Mouse (Mus musculus) midbrain, embryonic 12.5 days (tissue): ENCODE data around the gene Shisa9. TPM values are rescaled to one million over a fixed set of nuclear protein-coding genes. Genes with fewer than 3 reads are reported as not detected.

Source experiments
- ATAC-seq: fragments of 200-750 bp; cut with Nextera tagmentation; 2 replicates; pipeline ENCODE4 v1.8.0; 2017; ENCODE audit warnings: low read depth, moderate TSS enrichment, moderate library complexity; ENCODE audit not compliant: low FRiP score
- H3K27ac ChIP-seq: fragments of 300-500 bp; sonication (generic); replicated peaks from 2 replicates; pipeline ENCODE4 v1.5.1; 2016; ENCODE audit warnings: mild to moderate bottlenecking
- H3K27me3 ChIP-seq: fragments of 300-500 bp; sonication (generic); 2 replicates; pipeline ENCODE4 v1.6.1; 2016; ENCODE audit warnings: mild to moderate bottlenecking
- H3K36me3 ChIP-seq: fragments of 300-500 bp; sonication (generic); 2 replicates; pipeline ENCODE4 v1.6.1; 2016
- H3K4me1 ChIP-seq: fragments of 300-500 bp; sonication (generic); 2 replicates; pipeline ENCODE4 v1.6.1; 2016
- H3K4me2 ChIP-seq: fragments of 300-500 bp; sonication (generic); replicated peaks from 2 replicates; pipeline ENCODE4 v1.6.1; 2016; ENCODE audit warnings: mild to moderate bottlenecking, moderate library complexity
- H3K4me3 ChIP-seq: fragments of 300-500 bp; sonication (generic); 2 replicates; pipeline ENCODE4 v1.5.1; 2016; ENCODE audit warnings: mild to moderate bottlenecking
- H3K9ac ChIP-seq: fragments of 300-500 bp; sonication (generic); replicated peaks from 2 replicates; pipeline ENCODE4 v1.6.1; 2016; ENCODE audit warnings: mild to moderate bottlenecking, moderate library complexity
- H3K9me3 ChIP-seq: fragments of 300-500 bp; sonication (generic); 2 replicates; pipeline ENCODE4 v1.6.1; 2016; ENCODE audit warnings: mild to moderate bottlenecking
- WGBS: fragments of 180-500 bp; shearing (Covaris S2); methylation state at CpG from one replicate; pipeline ENCODE4 v1.1.7; 2016; 5-methylcytosine and 5-hydroxymethylcytosine counted together
- polyA plus RNA-seq: library from polyadenylated mRNA; unstranded; fragments of >200 nt; fragmentation: Nextera tagmentation; extraction: Ambion mirVana; gene quantifications from 2 replicates; pipeline ENCODE4 v1.2.1, GENCODE M21; 2016

Shisa9 gene
- polyA plus RNA-seq, 1 experiment from 2014 or later = 1.8 TPM

DNA sequence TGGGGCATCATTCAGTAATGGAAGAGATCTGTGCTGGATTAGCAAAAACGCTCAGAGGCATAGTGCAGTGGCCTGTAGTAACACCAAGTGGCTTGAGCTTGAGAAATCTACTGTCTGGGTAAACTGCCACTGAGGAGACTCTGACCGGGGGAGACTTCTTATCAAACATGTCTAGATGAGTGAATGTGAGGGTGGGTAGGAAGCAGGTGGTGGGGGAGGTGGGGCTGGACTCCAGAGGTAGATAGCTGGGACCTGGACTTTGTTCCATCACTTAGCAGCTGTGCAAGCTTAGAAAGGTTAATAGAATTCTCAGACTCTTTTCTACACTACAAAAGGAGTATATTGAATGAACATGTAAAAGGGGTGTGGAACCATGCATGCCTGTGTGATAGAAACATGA lies 21.3 kb downstream of the Shisa9 start:
- Histone ChIP-seq H3K4me3 (no peak overlapping the region), H3K9me3 (no peaks in the 10 kb centered on the region), H3K4me2 (no peak overlapping the region), H3K36me3 (no peaks in the 10 kb centered on the region), H3K27me3 (no peaks in the 10 kb centered on the region), H3K9ac (no peak overlapping the region), H3K4me1 (no peaks in the 10 kb centered on the region), H3K27ac (no peak overlapping the region)
- 89% methylated on average over 2 of the region's 2 CpGs for WGBS
- no peak for ATAC-seq

DNA sequence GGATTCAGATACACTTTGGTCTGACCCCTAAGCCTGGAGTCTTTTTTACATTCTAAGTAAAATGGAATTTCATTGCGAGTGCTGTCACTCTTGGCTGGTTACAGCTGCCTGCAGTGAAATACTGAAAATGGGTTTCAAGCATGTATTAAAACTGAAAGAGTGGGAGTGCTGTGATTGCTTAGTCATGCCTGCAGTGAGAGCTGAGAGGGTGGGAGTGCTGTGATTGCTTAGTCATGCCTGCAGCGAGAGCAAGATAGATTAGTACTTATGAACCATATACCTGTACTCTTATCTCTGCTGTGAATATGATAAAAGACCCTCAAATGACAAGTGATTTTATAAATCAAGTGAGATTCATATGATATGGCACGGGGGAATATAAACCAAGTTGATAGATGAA lies 26.2 kb downstream of the Shisa9 start:
- Histone ChIP-seq H3K4me1 (no peaks in the 10 kb centered on the region), H3K4me2 (no peak overlapping the region), H3K27ac (no peak overlapping the region), H3K4me3 (no peak overlapping the region), H3K27me3 (no peaks in the 10 kb centered on the region), H3K36me3 (no peaks in the 10 kb centered on the region), H3K9ac (no peak overlapping the region), H3K9me3 (no peaks in the 10 kb centered on the region)
- no peak for ATAC-seq
- 90% methylated on average over 3 of the region's 3 CpGs for WGBS

DNA sequence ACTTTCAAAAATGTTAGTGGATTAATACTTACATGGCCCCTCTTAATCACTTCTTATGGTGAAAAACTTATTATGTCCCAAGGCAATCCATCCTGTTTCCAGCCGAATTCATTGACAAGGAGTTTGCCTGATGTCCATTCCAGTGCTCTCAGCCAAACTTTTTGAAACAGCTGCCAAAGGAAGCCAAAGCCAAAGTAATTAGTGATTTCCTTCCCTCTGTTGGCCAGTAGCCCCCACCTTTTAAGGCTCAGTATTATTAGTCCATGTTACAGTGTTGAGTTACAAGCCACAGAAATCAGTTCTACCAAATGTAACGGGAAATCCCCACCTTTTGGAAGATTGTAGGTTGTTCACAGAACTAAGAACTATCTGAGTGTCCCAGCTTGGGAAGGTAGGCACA lies 28.8 kb downstream of the Shisa9 start:
- no peaks in the 10 kb centered on the region for H3K9me3 ChIP-seq
- H3K27me3 ChIP-seq = no peaks in the 10 kb centered on the region
- H3K4me3 ChIP-seq = no peak overlapping the region
- H3K27ac ChIP-seq = no peak overlapping the region
- WGBS = 85% methylated on average over 2 of the region's 2 CpGs
- no peaks in the 10 kb centered on the region for H3K36me3 ChIP-seq
- no peak overlapping the region for H3K9ac ChIP-seq
- H3K4me1 ChIP-seq = no peaks in the 10 kb centered on the region
- no peak for ATAC-seq
- no peak overlapping the region for H3K4me2 ChIP-seq

DNA sequence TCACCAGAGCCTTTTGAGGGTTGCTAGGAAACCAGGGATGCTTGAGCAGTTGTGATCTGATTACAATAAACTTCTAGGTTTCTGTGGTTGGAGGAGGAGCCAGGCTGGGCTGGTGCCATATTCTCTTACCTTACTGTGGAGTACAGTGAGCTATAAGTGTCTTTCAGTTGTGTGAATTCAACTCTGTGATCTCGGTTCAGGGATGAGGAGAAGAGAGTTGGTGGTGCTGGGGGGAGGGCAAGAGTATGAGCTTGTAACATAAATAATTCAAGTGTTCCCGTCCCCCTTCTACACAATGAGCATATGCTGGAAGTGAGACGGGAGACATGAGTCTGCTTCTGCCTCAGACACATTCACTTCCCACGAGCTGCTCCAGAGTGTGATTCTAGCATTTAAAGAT lies 30.6 kb downstream of the Shisa9 start:
- H3K4me1 ChIP-seq = no peaks in the 10 kb centered on the region
- 67% methylated on average over 4 of the region's 4 CpGs for WGBS
- no peaks in the 10 kb centered on the region for H3K36me3 ChIP-seq
- H3K4me3 ChIP-seq = no peak overlapping the region
- no peaks in the 10 kb centered on the region for H3K9me3 ChIP-seq
- ATAC-seq = no peak
- H3K27ac ChIP-seq = no peak overlapping the region
- H3K4me2 ChIP-seq = no peak overlapping the region
- no peak overlapping the region for H3K9ac ChIP-seq
- no peaks in the 10 kb centered on the region for H3K27me3 ChIP-seq

DNA sequence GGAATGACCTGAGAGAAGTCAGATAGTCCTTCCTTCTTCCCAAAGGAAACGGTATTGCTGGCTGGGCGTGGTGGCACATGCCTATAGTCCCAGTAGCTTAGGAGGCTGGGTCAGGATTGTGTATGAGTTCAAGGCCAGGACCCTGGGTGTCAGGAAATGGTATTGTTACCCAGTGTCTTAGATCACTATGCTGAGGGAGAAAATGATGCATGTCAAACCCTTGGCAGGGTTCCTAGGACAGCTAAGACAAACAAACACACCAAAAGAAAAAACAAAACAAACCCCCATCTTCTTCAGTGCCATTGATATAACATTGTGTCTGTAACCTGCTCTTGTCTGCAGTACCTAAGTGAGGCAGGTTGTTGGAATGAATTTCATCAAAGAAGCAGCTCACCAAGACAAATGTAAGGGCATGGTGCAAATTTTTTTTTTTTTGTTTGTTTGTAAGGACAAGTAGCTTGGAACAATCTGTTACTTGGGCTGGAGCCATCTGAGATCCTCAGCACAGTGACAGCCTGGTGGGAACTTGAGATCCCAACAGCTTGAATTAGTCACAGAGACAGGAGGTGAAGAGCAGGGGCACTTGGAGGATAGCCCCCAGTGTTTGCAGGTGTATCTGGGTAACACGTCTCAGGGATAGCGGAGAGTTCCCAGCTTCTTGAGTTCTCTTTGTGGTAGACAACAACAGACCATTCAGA lies 34.2 kb downstream of the Shisa9 start:
- Histone ChIP-seq H3K36me3 (no peaks in the 10 kb centered on the region), H3K9me3 (no peaks in the 10 kb centered on the region), H3K4me3 (no peak overlapping the region), H3K4me2 (no peak overlapping the region), H3K4me1 (no peaks in the 10 kb centered on the region), H3K9ac (no peak overlapping the region), H3K27ac (no peak overlapping the region), H3K27me3 (no peaks in the 10 kb centered on the region)
- WGBS = 81% methylated on average over 4 of the region's 4 CpGs
- no peak for ATAC-seq

DNA sequence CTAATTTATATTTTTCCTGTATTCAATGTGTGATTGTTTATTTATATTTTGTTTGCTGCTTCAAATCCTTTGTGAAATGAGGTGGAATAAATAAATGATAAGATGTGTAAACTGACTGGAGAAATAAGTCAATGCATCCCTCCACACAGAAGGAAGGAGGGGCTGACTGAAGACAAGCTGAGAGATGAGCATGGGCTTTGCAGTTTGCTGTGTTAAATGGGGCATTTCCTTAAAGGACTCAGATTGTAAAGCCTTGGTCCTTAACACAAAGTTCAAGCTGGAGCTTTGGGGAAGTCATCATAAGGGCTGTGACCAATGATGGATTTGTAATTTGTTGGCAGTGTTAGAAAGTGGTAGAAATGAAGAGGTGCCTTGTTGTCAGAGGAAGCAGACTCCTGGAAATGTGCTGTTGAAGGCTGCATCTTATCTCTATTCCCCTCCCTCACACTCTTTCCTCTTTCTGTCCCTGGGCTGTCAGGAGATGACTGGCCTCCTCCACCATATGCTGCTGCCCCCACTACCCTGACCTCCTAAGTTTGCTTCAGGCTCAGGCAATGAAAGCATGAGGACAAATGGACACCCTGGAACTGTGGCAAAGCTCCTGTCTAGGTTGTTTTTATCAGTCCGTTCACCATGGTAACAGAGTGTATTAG lies 36.3 kb downstream of the Shisa9 start:
- 88% methylated on average over 1 of the region's 1 CpGs for WGBS

DNA sequence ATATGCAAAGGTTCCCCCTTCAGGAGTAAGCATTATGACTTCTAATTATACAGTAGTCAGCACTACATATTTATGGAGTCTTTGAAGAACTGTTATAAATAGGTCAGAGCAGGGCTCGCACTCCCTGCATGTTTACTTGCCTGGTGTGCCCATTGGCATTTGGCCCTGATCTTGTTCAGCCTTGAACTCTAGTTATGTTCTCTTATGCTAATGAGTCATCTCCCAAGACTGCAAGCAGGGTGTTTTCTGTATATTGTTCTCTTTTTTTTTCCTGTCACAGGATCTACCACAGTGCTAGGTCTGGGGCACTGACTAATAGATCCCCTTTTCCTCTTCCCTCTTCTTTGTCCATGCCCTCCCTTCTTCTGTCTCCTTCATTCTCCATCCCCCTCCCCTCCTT lies 48.5 kb downstream of the Shisa9 start:
- Histone ChIP-seq H3K27ac (no peak overlapping the region), H3K4me2 (no peak overlapping the region), H3K9ac (no peak overlapping the region), H3K36me3 (no peaks in the 10 kb centered on the region), H3K27me3 (no peaks in the 10 kb centered on the region), H3K4me1 (no peaks in the 10 kb centered on the region), H3K9me3 (no peaks in the 10 kb centered on the region), H3K4me3 (no peak overlapping the region)
- ATAC-seq = no peak
- WGBS = 81% methylated on average over 1 of the region's 1 CpGs

More for the DNA sequence above, 36.3 kb downstream of the Shisa9 start:
- Histone ChIP-seq H3K4me2 (no peak overlapping the region), H3K4me1 (no peaks in the 10 kb centered on the region), H3K36me3 (no peaks in the 10 kb centered on the region), H3K9me3 (no peaks in the 10 kb centered on the region), H3K9ac (no peak overlapping the region), H3K4me3 (no peak overlapping the region), H3K27me3 (no peaks in the 10 kb centered on the region), H3K27ac (no peak overlapping the region)
- ATAC-seq = no peak

DNA sequence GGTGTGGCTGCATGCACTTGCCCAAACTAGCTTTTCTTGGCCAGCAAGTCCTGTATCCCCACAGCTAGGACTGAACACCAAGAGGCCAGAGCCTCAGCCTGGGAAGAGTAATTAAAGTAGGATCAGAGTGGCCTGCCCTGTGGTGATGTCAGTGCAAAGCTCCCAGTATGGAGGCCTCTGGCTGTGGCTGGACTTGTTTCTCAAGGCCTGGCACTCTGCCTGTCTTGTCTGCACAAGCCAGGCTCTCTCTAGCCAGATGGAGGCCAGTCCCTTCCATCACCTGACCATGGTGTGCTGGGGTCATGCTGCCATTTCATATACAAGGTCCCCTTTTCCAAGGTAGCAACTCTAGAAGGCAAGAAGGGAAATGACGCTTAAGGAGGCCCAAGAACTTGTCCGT lies 51.0 kb downstream of the Shisa9 start:
- ATAC-seq = no peak
- Histone ChIP-seq H3K36me3 (no peaks in the 10 kb centered on the region), H3K9me3 (no peaks in the 10 kb centered on the region), H3K4me2 (no peak overlapping the region), H3K4me1 (no peaks in the 10 kb centered on the region), H3K4me3 (no peak overlapping the region), H3K27me3 (no peaks in the 10 kb centered on the region), H3K27ac (no peak overlapping the region), H3K9ac (no peak overlapping the region)
- WGBS = 91% methylated on average over 2 of the region's 2 CpGs

DNA sequence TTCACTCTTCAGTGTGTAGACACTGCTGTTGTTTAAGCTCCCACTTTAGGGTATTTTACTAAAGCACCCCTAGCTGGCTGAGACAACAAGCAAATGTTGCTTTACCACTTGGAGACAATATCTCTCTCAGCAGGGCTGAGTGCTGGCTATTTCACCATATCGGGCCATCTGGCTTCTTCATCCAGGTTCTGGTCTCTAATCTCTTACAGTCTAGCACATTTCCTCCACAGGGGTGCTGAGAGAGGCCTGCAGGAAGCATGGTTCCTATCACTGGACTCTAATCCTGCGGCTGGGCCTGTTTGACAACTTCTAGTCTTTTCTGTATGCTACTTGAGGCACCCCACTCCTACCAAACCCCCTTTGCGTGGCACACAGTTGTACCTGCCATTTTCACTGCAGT lies 51.7 kb downstream of the Shisa9 start:
- no peak overlapping the region for H3K4me2 ChIP-seq
- no peaks in the 10 kb centered on the region for H3K9me3 ChIP-seq
- no peaks in the 10 kb centered on the region for H3K36me3 ChIP-seq
- no peak overlapping the region for H3K27ac ChIP-seq
- H3K4me3 ChIP-seq = no peak overlapping the region
- 76% methylated on average over 3 of the region's 3 CpGs for WGBS
- no peaks in the 10 kb centered on the region for H3K27me3 ChIP-seq
- H3K4me1 ChIP-seq = 0 out of 2 replicates have a peak, but pooled peaks cover under 1% of the 10 kb centered on the region
- H3K9ac ChIP-seq = no peak overlapping the region
- ATAC-seq = no peak

DNA sequence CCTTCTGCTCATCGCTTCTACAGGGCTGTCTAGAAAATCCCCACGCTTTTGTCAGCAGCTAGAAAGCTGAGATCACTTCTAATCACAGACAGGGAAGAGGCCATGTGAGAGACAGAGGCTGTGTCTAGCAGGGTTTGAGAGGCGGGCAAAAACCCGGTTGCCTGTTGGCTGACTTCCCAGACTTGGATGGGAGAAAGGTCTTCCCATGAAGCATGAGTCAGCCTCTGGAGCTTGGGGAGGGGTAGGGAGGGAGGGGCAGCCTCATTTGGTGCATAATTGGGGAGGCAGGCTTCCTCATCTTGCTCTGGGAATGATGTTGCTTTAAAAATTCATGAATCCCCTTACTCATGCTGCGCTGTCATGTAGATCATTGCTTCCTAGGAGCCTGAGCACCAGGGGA lies 57.0 kb downstream of the Shisa9 start:
- 77% methylated on average over 5 of the region's 5 CpGs for WGBS
- Histone ChIP-seq H3K27me3 (no peaks in the 10 kb centered on the region), H3K4me1 (peaks cover 8% of the 10 kb centered on the region; the same call in 1 of the 2 replicates), H3K36me3 (no peaks in the 10 kb centered on the region), H3K9me3 (no peaks in the 10 kb centered on the region), H3K4me3 (no peak overlapping the region), H3K9ac (no peak overlapping the region), H3K27ac (no peak overlapping the region), H3K4me2 (no peak overlapping the region)
- no peak for ATAC-seq

DNA sequence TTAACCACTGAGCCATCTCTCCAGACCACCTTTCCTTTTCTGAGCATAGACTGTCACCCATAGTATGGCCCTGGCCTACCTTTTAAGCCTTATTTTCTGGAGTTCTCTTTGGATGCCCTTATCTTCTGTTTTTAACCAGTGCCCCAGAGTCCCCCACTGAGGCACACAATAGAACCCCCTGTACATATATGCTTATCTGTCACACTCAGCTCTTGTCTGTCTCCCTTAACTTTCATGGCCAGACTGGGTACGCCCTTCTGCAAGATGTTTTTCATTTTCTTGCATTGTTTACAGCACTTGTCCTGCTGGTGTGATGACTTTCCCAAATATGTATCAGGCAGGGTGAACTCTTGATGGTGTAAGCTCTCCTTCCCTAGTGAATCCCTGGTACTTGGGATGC lies 68.1 kb downstream of the Shisa9 start:
- 87% methylated on average over 1 of the region's 1 CpGs for WGBS
- H3K27ac ChIP-seq = no peak overlapping the region
- no peak overlapping the region for H3K4me2 ChIP-seq
- ATAC-seq = no peak
- no peaks in the 10 kb centered on the region for H3K27me3 ChIP-seq
- H3K9me3 ChIP-seq = no peaks in the 10 kb centered on the region
- H3K9ac ChIP-seq = no peak overlapping the region
- H3K4me3 ChIP-seq = no peak overlapping the region
- no peaks in the 10 kb centered on the region for H3K36me3 ChIP-seq
- no peaks in the 10 kb centered on the region for H3K4me1 ChIP-seq

DNA sequence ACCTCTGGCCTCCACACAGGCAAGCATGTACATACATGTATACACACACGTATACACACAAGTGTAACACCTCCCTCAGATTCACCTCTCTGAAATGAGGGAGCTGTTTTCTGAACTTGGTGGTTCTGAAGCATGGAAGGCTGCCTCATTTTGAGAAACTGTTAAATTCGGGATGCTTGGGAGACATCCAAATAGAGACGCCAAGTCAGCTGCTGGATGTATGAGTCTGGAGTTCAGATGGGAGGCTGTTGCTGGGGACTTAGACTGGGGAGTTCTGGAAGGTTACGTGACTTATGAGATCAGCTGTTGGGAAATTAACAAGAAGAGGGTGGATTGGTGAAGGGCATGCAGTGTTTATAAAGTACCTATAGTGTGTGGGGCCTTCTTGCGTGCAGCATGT lies 88.7 kb downstream of the Shisa9 start:
- Histone ChIP-seq H3K27me3 (no peaks in the 10 kb centered on the region), H3K4me1 (peaks cover 13% of the 10 kb centered on the region), H3K36me3 (no peaks in the 10 kb centered on the region), H3K27ac (no peak overlapping the region), H3K4me3 (no peak overlapping the region), H3K9me3 (no peaks in the 10 kb centered on the region), H3K4me2 (no peak overlapping the region), H3K9ac (no peak overlapping the region)
- no peak for ATAC-seq
- 92% methylated on average over 5 of the region's 5 CpGs for WGBS

DNA sequence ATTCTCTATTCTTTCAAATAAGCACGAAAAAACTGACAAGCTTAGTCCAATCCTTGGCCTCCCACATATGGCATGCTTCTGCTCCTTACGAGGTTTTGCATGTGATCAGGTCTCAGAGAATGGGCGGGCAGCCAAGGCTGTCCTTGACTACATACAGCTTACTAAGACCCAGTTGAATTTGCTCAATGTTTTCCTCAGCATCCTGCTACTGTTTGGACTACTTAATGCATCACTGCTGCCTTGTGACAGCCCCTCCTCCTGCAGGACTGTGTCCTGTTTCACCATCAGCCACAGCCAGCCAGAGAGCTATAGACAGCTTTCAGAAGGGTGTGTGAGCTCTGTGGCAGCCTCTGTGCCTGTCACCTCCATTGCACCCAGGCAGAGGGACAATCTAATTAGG lies 92.4 kb downstream of the Shisa9 start:
- peak; percentile 64 for ATAC-seq
- whole genome bisulfite sequencing = 57% methylated on average over 3 of the region's 3 CpGs
- peak overlapping the region; percentile 43; the same call in 1 of the 2 replicates for H3K27ac ChIP-seq

More for the DNA sequence above, 92.4 kb downstream of the Shisa9 start:
- Histone ChIP-seq H3K27me3 (no peaks in the 10 kb centered on the region), H3K4me1 (peaks cover 13% of the 10 kb centered on the region), H3K9ac (no peak overlapping the region), H3K9me3 (no peaks in the 10 kb centered on the region), H3K4me2 (no peak overlapping the region), H3K4me3 (no peak overlapping the region), H3K36me3 (no peaks in the 10 kb centered on the region)
